Mouse (Mus musculus): Measurements from ENCODE around the gene Pitpnb.

Pitpnb gene

GRCm38 (mm10) chr5:111330417-111331098, at the start of gene Pitpnb:
Gene Pitpnb, plus strand, starts transcription at chr5:111330763.
- DNase-seq (ENCODE audit: low read depth, low spot score) = peak; percentile 100

- no peak for DNase-seq (ENCODE audit: low read depth, low spot score)
Observed at GRCm38 (mm10) chr5:111284420-111285175, 46.0 kb upstream of the Pitpnb start.

- DNase-seq (ENCODE audit: low read depth, low spot score) = no peak
Observed at GRCm38 (mm10) chr5:111287571-111287970, 43.0 kb upstream of the Pitpnb start.

- DNase-seq (ENCODE audit: low read depth, low spot score) = no peak
Observed at GRCm38 (mm10) chr5:111288486-111288885, 42.1 kb upstream of the Pitpnb start.

GRCm38 (mm10) chr5:111290071-111290470, 40.5 kb upstream of the Pitpnb start:
- DNase-seq (ENCODE audit: low read depth, low spot score) = no peak

- DNase-seq (ENCODE audit: low read depth, low spot score) = no peak
Observed at GRCm38 (mm10) chr5:111291639-111292038, 38.9 kb upstream of the Pitpnb start.

GRCm38 (mm10) chr5:111297801-111298200, 32.8 kb upstream of the Pitpnb start:
- no peak for DNase-seq (ENCODE audit: low read depth, low spot score)

GRCm38 (mm10) chr5:111298706-111299105, 31.9 kb upstream of the Pitpnb start:
- DNase-seq (ENCODE audit: low read depth, low spot score) = no peak

- no peak for DNase-seq (ENCODE audit: low read depth, low spot score)
Observed at GRCm38 (mm10) chr5:111300776-111301175, 29.8 kb upstream of the Pitpnb start.

GRCm38 (mm10) chr5:111301736-111302135, 28.8 kb upstream of the Pitpnb start:
- no peak for DNase-seq (ENCODE audit: low read depth, low spot score)

- peak; percentile 45 for DNase-seq (ENCODE audit: low read depth, low spot score)
Observed at GRCm38 (mm10) chr5:111304730-111305129, 25.8 kb upstream of the Pitpnb start.

GRCm38 (mm10) chr5:111310185-111310584, 20.4 kb upstream of the Pitpnb start:
- DNase-seq (ENCODE audit: low read depth, low spot score) = no peak

GRCm38 (mm10) chr5:111313833-111314232, 16.7 kb upstream of the Pitpnb start:
- DNase-seq (ENCODE audit: low read depth, low spot score) = no peak

- DNase-seq (ENCODE audit: low read depth, low spot score) = no peak
Observed at GRCm38 (mm10) chr5:111315061-111315460, 15.5 kb upstream of the Pitpnb start.

- DNase-seq (ENCODE audit: low read depth, low spot score) = no peak
Observed at GRCm38 (mm10) chr5:111317526-111317925, 13.0 kb upstream of the Pitpnb start.

GRCm38 (mm10) chr5:111318946-111319345, 11.6 kb upstream of the Pitpnb start:
- DNase-seq (ENCODE audit: low read depth, low spot score) = no peak

GRCm38 (mm10) chr5:111325813-111326212, 4.8 kb upstream of the Pitpnb start:
- no peak for DNase-seq (ENCODE audit: low read depth, low spot score)

- DNase-seq (ENCODE audit: low read depth, low spot score) = no peak
Observed at GRCm38 (mm10) chr5:111327420-111327819, 3.1 kb upstream of the Pitpnb start.

- no peak for DNase-seq (ENCODE audit: low read depth, low spot score)
Observed at GRCm38 (mm10) chr5:111329782-111330416, 664 bp upstream of the Pitpnb start.

GRCm38 (mm10) chr5:111331099-111331435, 504 bp downstream of the Pitpnb start:
- peak; percentile 53 for DNase-seq (ENCODE audit: low read depth, low spot score)

GRCm38 (mm10) chr5:111335939-111336691, 5.6 kb downstream of the Pitpnb start:
- no peak for DNase-seq (ENCODE audit: low read depth, low spot score)

- peak; percentile 72 for DNase-seq (ENCODE audit: low read depth, low spot score)
Observed at GRCm38 (mm10) chr5:111341609-111342008, 11.0 kb downstream of the Pitpnb start.
